Mouse (Mus musculus): Measurements from ENCODE around the gene Tubb3.

DNA sequence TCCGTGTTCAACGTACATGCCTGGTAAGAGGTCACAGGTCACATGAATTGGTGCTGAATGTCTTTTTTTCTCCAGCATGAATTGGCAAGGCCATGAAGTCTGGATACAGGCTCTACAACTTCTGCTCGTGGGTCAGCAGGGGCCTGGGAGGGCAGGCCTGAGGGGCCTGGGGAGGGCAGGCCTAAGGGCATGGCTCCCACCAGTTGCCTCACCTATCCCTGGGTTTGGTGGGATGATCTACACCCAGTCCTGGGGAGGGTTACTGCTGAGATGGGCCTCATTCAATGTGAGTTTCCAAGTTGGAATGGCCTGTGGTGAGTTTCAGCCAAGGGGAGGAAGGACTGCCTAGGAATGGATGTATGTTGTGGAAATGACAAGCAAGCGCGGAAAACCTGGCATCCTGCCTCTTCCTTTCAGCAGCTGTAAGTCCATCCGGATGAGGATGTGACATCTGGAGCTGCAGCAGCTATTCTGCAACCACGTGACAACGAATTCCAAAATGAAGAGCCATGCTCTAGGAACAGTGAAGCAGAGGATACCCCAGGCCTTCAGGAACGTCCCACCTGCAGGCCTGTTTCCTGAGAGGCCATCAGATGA, 8.4 kb upstream of the Tubb3 start:
- TF ChIP-seq CTCF (IDR thresholded peaks at IDR 0.05; ENCODE audit: low read depth) (no peak), EP300 (IDR thresholded peaks at IDR 0.05; ENCODE audit: low read depth) (no peak)
